Mouse (Mus musculus) megakaryocyte, embryonic 14.5 days (primary cell): ENCODE measurements at regions not wholly inside any gene's neighbourhood (a gene's known extent, or its start where the extent isn't known, plus 50 kb on each side); places are given as distances from the start of the nearest gene placed in this dataset.

Experiments
- FLI1 ChIP-seq: IDR thresholded peaks from 2 replicates; pipeline ENCODE4 v1.6.1; 2012; ENCODE audit warnings: low read length, inconsistent platforms, mixed read lengths
- GATA1 ChIP-seq: IDR thresholded peaks from 3 replicates; pipeline ENCODE4 v1.6.1; 2012; ENCODE audit warnings: mixed read lengths, low read length, inconsistent platforms, borderline replicate concordance

DNA sequence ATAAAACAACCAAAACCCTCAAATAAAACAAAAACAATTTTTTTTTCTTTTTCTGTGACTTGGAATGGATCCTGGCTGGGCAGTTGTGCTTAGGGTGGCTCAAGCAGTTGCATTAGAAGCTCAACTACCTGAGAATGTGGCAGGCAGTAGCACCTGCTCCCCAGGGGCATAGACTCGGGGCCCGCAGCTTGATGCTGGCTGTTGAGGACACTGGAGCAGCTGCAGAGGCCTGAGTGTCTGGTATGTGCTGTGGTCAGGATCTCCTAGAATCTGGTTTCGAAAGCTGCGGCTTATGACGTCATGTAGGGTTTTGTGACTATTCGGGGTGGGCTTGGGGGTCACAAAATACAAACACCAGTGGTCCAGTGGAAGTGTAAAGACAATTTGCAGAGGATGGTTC lies 103.7 kb upstream of the Bcor start:
- TF ChIP-seq GATA1 (no peak), FLI1 (no peak)
